Mouse (Mus musculus): ENCODE results near the gene Gm21704. TPM values are rescaled to one million over a fixed set of nuclear protein-coding genes. Genes with fewer than 3 reads are reported as not detected.

The Gm21704 gene
- polyA plus RNA-seq (2012; rRNA removed), result 0.06 TPM in 1 of 2 replicates, not detected in the other

GRCm38 (mm10) chrY:3410067-3410466 is at the start of gene Gm21704, which contains the start of gene Gm21708:
Gene Gm21704 (minus strand): TSS chrY:3410167.
Gene Gm21708 (minus strand): TSS chrY:3410167.

DNA sequence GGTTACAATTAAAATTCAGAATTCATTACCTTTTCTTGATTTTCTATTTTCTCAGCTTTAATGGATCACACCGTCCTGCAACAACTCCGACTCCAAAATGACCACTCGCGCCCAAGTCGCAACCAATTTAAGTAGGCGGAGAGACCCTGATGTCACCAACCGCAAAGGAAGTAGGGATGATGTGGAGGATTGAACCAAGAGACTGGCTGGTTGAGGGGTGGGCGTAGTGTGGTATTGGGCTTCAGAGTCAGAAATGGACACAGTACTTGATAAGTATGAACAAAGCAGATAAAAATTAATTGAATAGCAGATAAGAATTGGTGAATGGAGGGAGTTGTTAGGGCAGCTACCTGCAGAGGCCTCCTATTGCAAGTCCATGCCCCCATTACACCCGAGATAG is 64.7 kb downstream of the Gm21704 start, which contains the start of gene Gm21693:
Gene Gm21693, minus strand, starts transcription at position 101 of the 400 bp plus-strand sequence.

Other genes starting within 250 kb of the Gm21704 start
- not detected in 2 replicates for gene Gm21677, start 103.7 kb downstream of the Gm21704 start, polyA plus RNA-seq (2012; rRNA removed)
- not detected in 2 replicates for gene Gm21693, start 64.8 kb downstream of the Gm21704 start, polyA plus RNA-seq (2012; rRNA removed)
- gene Gm21708, start within 50 bp of the Gm21704 start, polyA plus RNA-seq (2012; rRNA removed), result not detected in 2 replicates